Mouse (Mus musculus) limb, embryonic 12.5 days (tissue): ENCODE data around the gene Kcnq2. TPM values are rescaled to one million over a fixed set of nuclear protein-coding genes. Genes with fewer than 3 reads are reported as not detected.

Source experiments
- ATAC-seq: fragments of 200-750 bp; cut with Nextera tagmentation; 2 replicates; pipeline ENCODE4 v1.8.0; 2017; ENCODE audit warnings: low read depth, moderate TSS enrichment; ENCODE audit not compliant: insufficient number of reproducible peaks, insufficient read depth, low FRiP score, low TSS enrichment
- H3K27ac ChIP-seq: fragments of 300-500 bp; sonication (generic); 2 replicates; pipeline ENCODE4 v1.5.1; 2016; ENCODE audit warnings: mild to moderate bottlenecking, moderate library complexity
- H3K27me3 ChIP-seq: fragments of 300-500 bp; sonication (generic); 2 replicates; pipeline ENCODE4 v1.6.1; 2016; ENCODE audit warnings: mild to moderate bottlenecking, moderate library complexity
- H3K36me3 ChIP-seq: fragments of 300-500 bp; sonication (generic); 2 replicates; pipeline ENCODE4 v1.6.1; 2016; ENCODE audit warnings: mild to moderate bottlenecking, moderate library complexity
- H3K4me1 ChIP-seq: fragments of 300-500 bp; sonication (generic); replicated peaks from 2 replicates; pipeline ENCODE4 v1.6.1; 2016
- H3K4me2 ChIP-seq: fragments of 300-500 bp; sonication (generic); 2 replicates; pipeline ENCODE4 v1.6.1; 2016; ENCODE audit warnings: mild to moderate bottlenecking, moderate library complexity
- H3K4me3 ChIP-seq: fragments of 300-500 bp; sonication (generic); replicated peaks from 2 replicates; pipeline ENCODE4 v1.5.1; 2016; ENCODE audit warnings: mild to moderate bottlenecking
- H3K9ac ChIP-seq: fragments of 300-500 bp; sonication (generic); replicated peaks from 2 replicates; pipeline ENCODE4 v1.6.1; 2016; ENCODE audit warnings: mild to moderate bottlenecking, moderate library complexity
- H3K9me3 ChIP-seq: fragments of 300-500 bp; sonication (generic); 2 replicates; pipeline ENCODE4 v1.6.1; 2016; ENCODE audit warnings: mild to moderate bottlenecking, moderate library complexity
- WGBS: fragments of 180-500 bp; shearing (Covaris S2); methylation state at CpG from one replicate; pipeline ENCODE4 v1.1.7; 2016; 5-methylcytosine and 5-hydroxymethylcytosine counted together
- polyA plus RNA-seq: library from polyadenylated mRNA; unstranded; fragments of >200 nt; fragmentation: Nextera tagmentation; extraction: Ambion mirVana; gene quantifications from 2 replicates; pipeline ENCODE4 v1.2.1, GENCODE M21; 2016

Kcnq2 gene
- 0.26 and 0.46 TPM in 2 replicates for polyA plus RNA-seq

GRCm38 (mm10) chr2:181134591-181135445 is at the start of gene Kcnq2:
Gene Kcnq2, minus strand, starts transcription at chr2:181135300.
- no peak for ATAC-seq
- no peaks in the 10 kb centered on the region for H3K9me3 ChIP-seq
- WGBS, result under 1% methylated on average over 103 of the region's 104 CpGs
- H3K27ac ChIP-seq, result no peak within 1 kb of the TSS
- peak within 1 kb of the TSS; percentile 55 for H3K4me3 ChIP-seq
- peaks cover 10% of the 10 kb centered on the region for H3K4me1 ChIP-seq
- no peak within 1 kb of the TSS for H3K9ac ChIP-seq
- peak within 1 kb of the TSS; percentile 86 for H3K4me2 ChIP-seq
- H3K27me3 ChIP-seq, result peaks cover 89% of the 10 kb centered on the region
- H3K36me3 ChIP-seq, result no peaks in the 10 kb centered on the region

GRCm38 (mm10) chr2:181180898-181181297 is 45.8 kb upstream of the Kcnq2 start:
- H3K4me3 ChIP-seq, result no peak overlapping the region
- ATAC-seq, result no peak

GRCm38 (mm10) chr2:181178471-181178870 is 43.4 kb upstream of the Kcnq2 start:
- Histone ChIP-seq H3K27ac (no peak overlapping the region), H3K4me3 (no peak overlapping the region)
- 83% methylated on average over 5 of the region's 5 CpGs for WGBS

More at GRCm38 (mm10) chr2:181180898-181181297, 45.8 kb upstream of the Kcnq2 start:
- 82% methylated on average over 6 of the region's 6 CpGs for WGBS
- Histone ChIP-seq H3K27me3 (no peaks in the 10 kb centered on the region; the same call in 1 of the 2 replicates), H3K4me2 (no peak overlapping the region), H3K36me3 (no peaks in the 10 kb centered on the region), H3K27ac (no peak overlapping the region), H3K9ac (no peak overlapping the region), H3K9me3 (no peaks in the 10 kb centered on the region), H3K4me1 (no peaks in the 10 kb centered on the region)

GRCm38 (mm10) chr2:181178015-181178414 is 42.9 kb upstream of the Kcnq2 start:
- Histone ChIP-seq H3K9ac (no peak overlapping the region), H3K27me3 (no peaks in the 10 kb centered on the region; the same call in 1 of the 2 replicates), H3K9me3 (no peaks in the 10 kb centered on the region), H3K27ac (no peak overlapping the region), H3K4me3 (no peak overlapping the region), H3K36me3 (no peaks in the 10 kb centered on the region), H3K4me1 (no peaks in the 10 kb centered on the region), H3K4me2 (no peak overlapping the region)
- 73% methylated on average over 3 of the region's 3 CpGs for WGBS
- no peak for ATAC-seq

More at GRCm38 (mm10) chr2:181178471-181178870, 43.4 kb upstream of the Kcnq2 start:
- ATAC-seq, result no peak
- Histone ChIP-seq H3K27me3 (no peaks in the 10 kb centered on the region; the same call in 1 of the 2 replicates), H3K9ac (no peak overlapping the region), H3K4me2 (no peak overlapping the region), H3K9me3 (no peaks in the 10 kb centered on the region), H3K4me1 (no peaks in the 10 kb centered on the region), H3K36me3 (no peaks in the 10 kb centered on the region)

- Histone ChIP-seq H3K4me2 (no peak overlapping the region), H3K27me3 (no peaks in the 10 kb centered on the region), H3K4me1 (no peaks in the 10 kb centered on the region), H3K9me3 (no peaks in the 10 kb centered on the region), H3K36me3 (no peaks in the 10 kb centered on the region), H3K4me3 (no peak overlapping the region), H3K9ac (no peak overlapping the region), H3K27ac (no peak overlapping the region)
- 84% methylated on average over 3 of the region's 3 CpGs for whole genome bisulfite sequencing
- no peak for ATAC-seq
Measured at GRCm38 (mm10) chr2:181174646-181175045, 39.5 kb upstream of the Kcnq2 start.

- WGBS, result 85% methylated on average over 5 of the region's 5 CpGs
- 0 out of 2 replicates have a peak, but pooled peaks cover 5% of the 10 kb centered on the region for H3K9me3 ChIP-seq
- ATAC-seq, result no peak
- no peak overlapping the region for H3K27ac ChIP-seq
- H3K36me3 ChIP-seq, result no peaks in the 10 kb centered on the region
- no peaks in the 10 kb centered on the region for H3K4me1 ChIP-seq
- H3K9ac ChIP-seq, result no peak overlapping the region
- H3K4me2 ChIP-seq, result no peak overlapping the region
- no peak overlapping the region for H3K4me3 ChIP-seq
- H3K27me3 ChIP-seq, result peaks cover 10% of the 10 kb centered on the region
Measured at GRCm38 (mm10) chr2:181166469-181166868, 31.4 kb upstream of the Kcnq2 start.

GRCm38 (mm10) chr2:181160821-181161220 is 25.7 kb upstream of the Kcnq2 start:
- H3K9me3 ChIP-seq, result 0 out of 2 replicates have a peak, but pooled peaks cover 5% of the 10 kb centered on the region
- WGBS, result 73% methylated on average over 4 of the region's 4 CpGs
- H3K4me1 ChIP-seq, result peaks cover 10% of the 10 kb centered on the region; the same call in 1 of the 2 replicates
- H3K9ac ChIP-seq, result no peak overlapping the region
- H3K4me3 ChIP-seq, result no peak overlapping the region
- ATAC-seq, result no peak
- H3K27ac ChIP-seq, result no peak overlapping the region
- H3K27me3 ChIP-seq, result peaks cover 50% of the 10 kb centered on the region
- no peak overlapping the region for H3K4me2 ChIP-seq
- H3K36me3 ChIP-seq, result no peaks in the 10 kb centered on the region

- no peak for ATAC-seq
Measured at GRCm38 (mm10) chr2:181159771-181160170, 24.7 kb upstream of the Kcnq2 start.

GRCm38 (mm10) chr2:181159091-181159514 is 24.0 kb upstream of the Kcnq2 start:
- 57% methylated on average over 7 of the region's 7 CpGs for WGBS
- no peak overlapping the region for H3K9ac ChIP-seq
- no peak overlapping the region for H3K4me3 ChIP-seq
- H3K4me1 ChIP-seq, result peaks cover 10% of the 10 kb centered on the region; the same call in 1 of the 2 replicates
- H3K9me3 ChIP-seq, result 0 out of 2 replicates have a peak, but pooled peaks cover 5% of the 10 kb centered on the region
- no peak for ATAC-seq
- H3K27ac ChIP-seq, result no peak overlapping the region
- no peak overlapping the region for H3K4me2 ChIP-seq
- no peaks in the 10 kb centered on the region for H3K36me3 ChIP-seq
- H3K27me3 ChIP-seq, result peaks cover 61% of the 10 kb centered on the region

More at GRCm38 (mm10) chr2:181159771-181160170, 24.7 kb upstream of the Kcnq2 start:
- Histone ChIP-seq H3K27ac (no peak overlapping the region), H3K36me3 (no peaks in the 10 kb centered on the region), H3K4me1 (peaks cover 10% of the 10 kb centered on the region; the same call in 1 of the 2 replicates), H3K9me3 (0 out of 2 replicates have a peak, but pooled peaks cover 5% of the 10 kb centered on the region), H3K4me3 (no peak overlapping the region), H3K4me2 (no peak overlapping the region), H3K27me3 (peaks cover 54% of the 10 kb centered on the region), H3K9ac (no peak overlapping the region)
- 0% methylated on average over 2 of the region's 2 CpGs for WGBS

GRCm38 (mm10) chr2:181158471-181158870 is 23.4 kb upstream of the Kcnq2 start:
- no peak overlapping the region for H3K4me3 ChIP-seq
- H3K36me3 ChIP-seq, result no peaks in the 10 kb centered on the region
- 86% methylated on average over 2 of the region's 2 CpGs for WGBS
- H3K9me3 ChIP-seq, result 0 out of 2 replicates have a peak, but pooled peaks cover 2% of the 10 kb centered on the region
- H3K27ac ChIP-seq, result no peak overlapping the region
- no peak overlapping the region for H3K4me2 ChIP-seq
- H3K27me3 ChIP-seq, result peaks cover 66% of the 10 kb centered on the region
- no peak for ATAC-seq
- peaks cover 10% of the 10 kb centered on the region; the same call in 1 of the 2 replicates for H3K4me1 ChIP-seq
- H3K9ac ChIP-seq, result no peak overlapping the region

GRCm38 (mm10) chr2:181157716-181158302 is 22.7 kb upstream of the Kcnq2 start:
- peaks cover 10% of the 10 kb centered on the region; the same call in 1 of the 2 replicates for H3K4me1 ChIP-seq
- no peak for ATAC-seq
- no peak overlapping the region for H3K27ac ChIP-seq
- no peaks in the 10 kb centered on the region for H3K36me3 ChIP-seq
- no peak overlapping the region for H3K4me3 ChIP-seq
- WGBS, result 68% methylated on average over 6 of the region's 6 CpGs
- H3K4me2 ChIP-seq, result no peak overlapping the region
- H3K9me3 ChIP-seq, result no peaks in the 10 kb centered on the region
- H3K9ac ChIP-seq, result no peak overlapping the region
- peaks cover 73% of the 10 kb centered on the region for H3K27me3 ChIP-seq
